Mouse (Mus musculus) adrenal gland, postnatal 14 days (tissue): Measurements from ENCODE around the gene C130032M10Rik. TPM values are rescaled to one million over a fixed set of nuclear protein-coding genes. Genes with fewer than 3 reads are reported as not detected.

Experiments
- DNase-seq: peaks from one replicate; pipeline ENCODE4 v3.0.0; 2021; ENCODE audit warnings: mixed read lengths
- long read RNA-seq, 2 experiments: library from polyadenylated mRNA; stranded (forward); transcript quantifications; one replicate each; pipeline ENCODE4 v2.0.0; 2021
- total RNA-seq: library from RNA; stranded (reverse); gene quantifications from 2 replicates; pipeline ENCODE4 v1.2.3, GENCODE M21; 2021

Gene C130032M10Rik
- not detected in 2 replicates for total RNA-seq
- long read RNA-seq, experiment 1, result 0 reads
- long read RNA-seq, experiment 2, partial matches to known transcripts, result 0 of 1 reads
- long read RNA-seq, experiment 2, other reads (novel, unspliced or antisense), result 0 of 1 reads

DNA sequence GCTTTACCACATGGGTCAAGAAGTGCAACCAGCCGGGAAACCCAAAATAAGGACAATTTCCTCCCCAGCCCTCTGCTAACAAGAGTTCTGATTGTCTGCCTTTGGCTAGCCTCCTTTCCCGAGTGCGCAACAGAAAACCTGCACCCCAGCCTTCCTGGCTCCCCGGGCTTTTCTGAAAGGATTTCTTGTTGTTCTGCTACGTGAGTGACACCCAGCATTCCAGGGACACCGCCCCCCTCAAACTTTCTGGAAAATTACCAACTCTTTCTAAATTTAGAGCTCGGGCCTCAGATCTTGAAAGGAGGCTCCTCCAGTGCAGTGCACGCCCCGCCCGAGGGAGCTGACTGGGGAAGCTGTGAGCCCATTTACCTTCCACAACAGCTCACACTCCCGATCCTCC is at the start of gene C130032M10Rik:
TSS of gene C130032M10Rik (plus strand) at position 334 of the 400 bp plus-strand sequence.
- DNase-seq, result peak; percentile 23

DNA sequence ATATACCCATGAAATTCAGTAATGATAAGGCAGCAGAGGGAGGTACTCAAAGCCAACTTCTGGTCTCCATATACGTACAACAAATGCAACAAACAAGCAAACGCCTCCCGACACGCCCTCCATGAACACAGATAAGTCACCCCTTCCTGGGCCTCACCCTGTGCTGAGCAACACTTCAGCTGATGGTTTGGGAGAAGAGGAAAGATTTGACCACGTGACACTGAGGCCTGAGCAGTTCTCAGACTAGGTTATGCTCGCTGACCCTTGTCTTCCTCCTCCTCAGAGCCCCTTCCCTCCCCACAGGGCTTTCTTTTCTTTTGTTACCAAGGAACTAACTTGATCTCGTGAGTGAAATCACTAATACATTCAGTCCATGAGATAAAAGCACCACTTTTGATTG is 48.6 kb upstream of the C130032M10Rik start:
- no peak for DNase-seq

DNA sequence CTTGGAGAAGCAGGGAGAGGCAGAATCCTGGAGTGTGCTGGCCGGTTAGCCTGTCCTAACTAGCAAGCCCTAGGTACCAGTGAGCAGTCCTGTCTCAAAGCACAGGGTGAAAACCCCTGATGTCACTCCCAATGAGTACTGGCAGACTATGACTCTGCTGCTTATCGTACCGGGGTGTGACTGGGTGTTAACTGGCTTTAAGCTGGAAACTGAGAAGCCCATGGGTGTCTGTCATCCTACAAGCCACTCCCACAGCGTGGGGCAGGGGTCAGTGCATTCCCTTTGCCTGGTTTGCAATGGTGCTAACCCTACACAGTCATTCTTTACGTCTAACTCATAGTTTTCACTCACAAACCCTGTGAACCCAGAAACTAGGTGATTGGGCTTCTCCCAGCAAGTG is 47.3 kb upstream of the C130032M10Rik start:
- DNase-seq, result no peak

DNA sequence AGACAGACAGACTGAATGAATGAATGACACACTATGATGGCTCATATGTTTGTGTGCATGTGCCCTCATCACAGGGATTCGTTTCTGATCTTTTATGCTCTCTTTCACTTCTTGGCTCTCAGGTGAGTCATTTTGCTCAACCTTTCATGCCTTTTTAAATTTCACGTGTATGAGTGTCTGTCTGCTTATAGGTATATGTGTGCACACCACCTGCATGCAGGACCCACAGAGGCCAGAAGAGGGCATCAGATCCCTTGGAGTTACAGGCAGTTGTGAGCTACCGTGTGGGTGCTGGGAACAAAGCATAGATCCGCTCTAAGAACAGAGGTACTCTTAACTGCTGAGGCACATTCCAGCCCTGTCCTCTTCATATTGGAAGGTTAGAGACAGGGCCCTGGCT is 46.8 kb upstream of the C130032M10Rik start:
- DNase-seq, result no peak

DNA sequence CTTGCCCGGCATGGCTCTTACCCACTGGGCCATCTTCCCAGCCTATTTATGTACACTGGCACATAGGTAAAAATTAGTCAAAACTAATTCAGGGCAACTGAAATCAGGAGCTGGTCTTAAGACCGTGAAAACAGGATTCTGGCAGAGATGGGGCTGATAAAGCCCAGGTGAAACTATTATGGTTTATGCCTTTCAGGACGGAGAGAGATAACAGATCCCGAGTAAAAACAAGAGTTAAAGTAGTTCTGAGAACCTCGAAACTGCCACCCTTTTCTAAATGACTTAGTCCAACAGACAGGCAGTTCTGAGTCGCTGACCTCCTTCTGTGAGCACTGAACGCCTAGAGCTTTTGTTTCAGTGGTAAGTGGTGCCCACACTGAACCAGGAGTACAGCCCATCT is 43.6 kb upstream of the C130032M10Rik start:
- no peak for DNase-seq

DNA sequence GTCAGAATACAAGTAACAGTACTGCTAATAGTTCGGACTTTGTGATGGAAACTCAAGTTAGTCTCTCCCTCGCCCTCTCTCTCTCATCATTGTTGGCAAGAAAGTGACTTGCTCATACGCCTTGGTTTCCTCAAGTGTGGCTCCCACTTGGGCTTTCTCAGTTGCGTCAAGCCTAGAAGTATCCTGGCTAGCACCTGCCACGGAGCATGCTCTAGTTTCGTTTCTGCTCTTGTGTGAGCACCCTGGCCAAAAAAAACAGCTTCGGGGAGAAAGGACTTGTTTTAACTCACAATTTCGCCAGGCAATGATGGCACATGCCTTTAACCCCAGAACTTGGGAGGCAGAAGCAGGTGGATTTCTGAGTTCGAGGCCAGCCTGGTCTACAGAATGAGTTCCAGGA is 38.5 kb upstream of the C130032M10Rik start:
- no peak for DNase-seq

DNA sequence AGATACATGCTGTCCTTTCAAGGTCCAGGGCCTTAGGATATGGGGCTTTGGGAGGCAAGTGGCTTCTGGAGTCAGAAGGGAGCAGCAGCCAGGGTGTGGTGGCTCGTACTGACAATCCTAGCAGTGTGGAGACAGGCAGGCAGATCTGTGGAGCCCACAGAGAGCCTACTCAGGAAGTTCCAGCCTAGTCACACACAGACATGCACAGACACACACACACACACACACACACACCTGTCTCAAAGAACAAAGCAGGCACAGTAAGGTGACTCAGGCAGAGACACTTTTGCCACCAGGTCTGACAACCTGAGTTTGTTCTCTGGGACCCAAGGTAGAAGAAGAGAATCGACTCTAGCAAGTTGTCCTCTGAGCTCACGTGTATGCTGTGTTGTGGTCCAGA is 34.6 kb upstream of the C130032M10Rik start:
- DNase-seq, result no peak

DNA sequence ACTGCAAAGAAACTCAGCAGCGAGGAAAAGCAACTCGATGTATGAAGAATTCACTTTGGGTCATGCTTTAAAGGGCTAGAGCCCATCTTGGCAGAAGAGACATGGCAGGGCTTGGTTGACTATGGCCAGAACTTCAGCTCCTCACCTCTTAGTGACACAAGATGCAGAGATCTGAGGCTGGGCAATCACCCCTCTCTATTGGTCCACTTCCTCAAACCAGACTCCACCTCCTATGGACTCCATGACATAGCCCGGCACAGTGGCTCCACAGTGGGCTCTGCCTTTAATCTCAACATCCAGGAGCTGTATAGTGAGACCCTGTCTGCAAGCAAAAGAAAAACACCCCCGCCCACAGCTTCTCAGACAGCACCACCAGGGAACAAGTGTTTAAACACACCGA is 30.7 kb upstream of the C130032M10Rik start:
- no peak for DNase-seq

DNA sequence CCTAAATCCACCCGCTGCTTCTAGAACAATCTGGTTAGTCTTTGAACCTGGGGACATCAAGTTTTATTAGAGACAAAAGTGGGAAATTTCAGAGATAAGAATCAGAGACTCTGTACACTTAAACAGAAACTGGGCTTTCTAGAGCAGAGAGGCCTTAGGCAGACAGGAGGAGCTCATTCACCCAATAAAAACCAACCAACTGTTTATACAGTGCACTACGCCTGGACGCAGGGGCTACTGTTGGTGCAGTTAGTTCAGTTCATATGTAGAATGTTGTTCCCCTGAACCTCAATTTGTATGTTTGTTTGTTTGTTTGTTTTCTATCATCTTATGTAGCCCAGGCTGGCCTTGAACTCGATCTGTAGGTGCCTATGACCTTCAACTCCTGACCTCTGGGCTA is 28.7 kb upstream of the C130032M10Rik start:
- no peak for DNase-seq

DNA sequence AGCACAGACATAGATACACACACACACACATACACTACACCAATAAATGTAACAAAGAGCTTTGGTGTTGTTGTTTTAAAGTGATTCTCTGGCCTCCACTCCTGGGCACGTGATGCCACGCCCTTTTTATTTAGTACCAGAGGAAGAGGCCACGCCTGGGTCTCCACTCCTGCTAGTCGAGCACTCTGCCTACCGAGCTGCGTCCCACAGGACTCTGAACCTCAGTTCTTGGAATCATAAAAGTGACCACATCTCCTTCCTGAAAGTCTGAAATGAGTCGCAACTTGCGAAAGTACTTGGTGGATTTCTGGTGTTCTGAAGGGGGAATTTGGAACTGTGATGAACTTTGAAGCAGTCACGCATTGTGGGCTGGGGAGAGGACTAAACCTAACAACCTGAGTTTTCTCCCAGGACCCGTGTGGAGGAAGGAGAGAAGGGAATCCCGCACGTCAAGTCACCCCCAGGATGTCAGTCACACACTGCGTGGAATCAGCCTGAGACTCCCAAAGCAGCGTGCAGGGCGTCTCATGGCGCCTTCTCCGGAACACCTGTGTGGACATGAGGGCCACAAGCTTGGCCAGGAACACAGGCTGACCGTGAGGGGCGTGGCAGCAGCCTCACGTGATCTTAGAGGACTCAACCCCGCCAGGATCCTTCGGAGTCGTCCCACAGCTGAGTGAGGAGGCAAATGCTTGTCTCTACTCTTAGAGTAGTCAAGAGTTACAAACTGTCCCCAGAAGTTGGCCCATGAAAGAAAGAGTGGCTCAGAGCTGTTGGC is 27.8 kb upstream of the C130032M10Rik start:
- DNase-seq, result no peak

DNA sequence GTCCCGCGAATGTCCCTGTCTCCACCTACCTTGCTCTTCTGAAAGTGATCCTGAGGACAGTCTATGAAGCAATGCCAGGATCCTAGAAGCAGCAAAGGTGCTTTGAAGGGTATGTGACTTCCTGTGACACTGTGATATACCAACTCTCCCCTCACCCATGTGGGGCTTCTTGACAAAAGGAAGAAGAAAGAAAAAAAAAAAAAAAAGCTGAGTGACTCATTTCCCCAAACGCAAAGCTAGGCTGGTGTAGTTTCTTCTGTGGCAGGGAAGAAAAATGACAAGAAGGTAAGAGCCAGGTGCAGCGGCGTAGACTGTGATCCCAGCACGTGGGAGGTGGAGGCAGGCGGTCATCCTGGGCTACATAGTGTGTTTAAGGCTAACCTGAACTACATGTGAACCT is 19.0 kb upstream of the C130032M10Rik start:
- DNase-seq, result no peak

DNA sequence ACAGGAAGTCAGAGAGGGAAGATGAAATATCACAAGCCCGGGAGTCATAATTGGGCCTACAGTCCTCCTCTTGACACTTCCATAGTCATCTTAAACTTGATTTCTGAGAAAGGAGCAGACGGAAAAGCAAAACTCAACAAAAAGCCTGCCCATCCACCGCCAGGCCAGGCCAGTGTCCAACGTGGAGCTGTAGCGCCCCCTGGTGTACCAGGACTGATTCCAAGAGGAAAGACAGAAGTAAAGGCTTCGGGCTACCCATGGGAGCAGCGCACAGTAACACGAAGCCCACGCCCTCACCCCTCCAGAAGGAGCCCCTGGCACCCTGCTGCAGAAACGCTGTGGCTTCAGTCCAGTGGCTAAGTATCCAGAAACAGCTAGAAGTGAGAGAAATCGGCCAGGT is 17.3 kb upstream of the C130032M10Rik start:
- DNase-seq, result peak; percentile 94

DNA sequence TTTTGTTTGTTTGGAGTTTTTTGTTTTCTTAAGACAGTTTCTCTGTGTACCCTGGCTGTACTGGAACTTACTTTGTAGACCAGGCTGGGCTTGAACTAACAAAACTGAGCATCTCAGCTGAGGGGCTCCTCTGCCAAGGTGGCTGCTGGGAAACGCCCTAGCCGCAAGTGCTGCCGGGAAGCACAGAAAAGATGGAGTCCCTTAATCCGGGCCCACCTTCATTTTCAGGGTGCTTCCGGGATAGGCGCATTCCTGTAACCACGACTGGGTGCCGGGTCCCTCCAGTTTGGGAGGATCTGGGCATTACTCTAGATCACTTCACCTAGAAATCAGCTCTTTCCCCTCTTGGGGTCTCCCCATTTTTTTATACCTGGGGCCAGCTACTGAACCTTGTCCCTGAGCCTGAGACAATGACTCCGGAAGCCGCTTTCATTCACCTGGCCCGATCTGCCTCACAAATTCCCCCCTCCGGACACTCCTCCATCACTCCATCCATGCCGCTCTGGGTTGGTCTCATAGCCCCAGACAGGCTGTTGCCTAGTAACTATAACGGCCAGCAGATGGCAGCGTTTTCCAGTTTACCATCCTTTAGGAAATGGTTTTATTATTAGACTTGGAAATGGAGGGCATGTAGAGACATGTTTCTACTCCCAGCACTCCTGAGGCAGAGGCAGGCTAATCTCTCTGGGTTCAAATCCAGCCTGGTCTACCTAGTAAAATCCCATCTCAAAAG is 15.5 kb upstream of the C130032M10Rik start:
- DNase-seq, result peak; percentile 83

DNA sequence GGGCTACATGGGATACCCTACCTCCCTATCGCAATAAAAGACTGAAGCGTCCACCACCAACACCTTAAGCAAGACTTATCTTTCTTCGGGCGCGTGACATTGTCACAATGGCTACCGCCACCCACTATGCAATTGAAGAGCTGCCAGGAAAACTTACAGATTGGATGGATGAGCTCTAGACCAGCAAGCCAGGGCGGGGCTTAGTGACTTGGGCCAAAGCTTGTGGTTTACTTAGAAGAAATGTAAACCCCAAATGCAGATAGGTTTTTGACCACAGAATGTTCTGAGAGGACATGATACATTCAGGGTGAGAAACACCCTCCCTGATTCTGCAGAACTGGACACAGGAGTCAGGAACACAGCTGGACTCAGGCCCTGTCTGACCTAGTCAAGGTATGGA is 14.4 kb upstream of the C130032M10Rik start:
- DNase-seq, result no peak

DNA sequence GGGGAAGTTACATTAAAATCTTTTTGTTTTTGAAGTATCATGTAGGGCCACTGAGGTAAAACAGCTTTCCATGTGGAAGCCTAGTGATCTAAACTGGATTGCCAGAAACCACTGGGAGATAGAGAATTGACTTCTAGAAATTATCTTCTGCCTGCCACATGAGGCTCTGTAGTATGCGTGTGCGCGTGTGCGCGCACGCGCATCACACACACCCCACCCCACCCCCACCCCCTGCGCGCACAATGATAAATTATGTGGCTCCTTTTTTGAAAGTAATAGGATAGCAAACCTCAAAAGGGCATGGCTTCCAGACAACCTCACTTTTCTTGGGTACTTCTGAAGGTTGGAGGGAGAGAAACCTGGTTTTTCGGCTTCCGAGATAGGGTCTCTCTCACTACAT is 13.6 kb upstream of the C130032M10Rik start:
- DNase-seq, result no peak

DNA sequence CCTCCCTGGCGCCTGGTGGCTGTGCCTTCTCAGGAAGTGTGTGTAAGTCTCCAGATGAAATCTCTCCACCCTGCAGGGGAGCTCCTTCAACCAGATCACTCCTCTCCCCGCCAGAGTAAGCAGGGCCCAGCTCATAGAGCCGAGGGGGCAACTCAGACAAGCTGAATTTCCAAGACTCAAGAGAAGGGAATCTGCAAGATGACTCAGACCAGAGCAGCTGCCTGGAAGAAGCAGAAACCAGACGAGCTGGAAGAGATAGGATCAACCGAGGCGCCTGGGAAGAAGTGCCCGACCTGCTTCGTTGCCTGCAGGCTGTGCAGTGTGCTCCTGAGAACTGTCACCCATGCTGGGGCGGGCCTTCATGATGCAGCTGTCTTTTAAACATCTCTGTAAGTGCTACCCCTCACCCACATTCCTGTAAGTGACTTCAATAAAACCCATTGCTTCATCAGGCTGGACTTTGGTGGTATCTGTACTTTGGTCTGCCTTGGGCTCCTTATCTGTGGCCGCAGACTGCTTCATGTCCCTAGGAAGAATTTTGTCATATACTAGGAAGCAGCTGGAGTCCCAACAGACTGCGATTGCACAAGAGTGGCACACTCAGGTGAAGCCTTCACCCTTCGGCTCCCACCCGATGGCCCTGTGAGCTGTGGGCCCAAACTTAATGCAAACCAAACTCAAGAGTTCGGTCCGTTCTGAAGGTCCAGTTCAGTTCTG is 12.6 kb upstream of the C130032M10Rik start:
- no peak for DNase-seq

DNA sequence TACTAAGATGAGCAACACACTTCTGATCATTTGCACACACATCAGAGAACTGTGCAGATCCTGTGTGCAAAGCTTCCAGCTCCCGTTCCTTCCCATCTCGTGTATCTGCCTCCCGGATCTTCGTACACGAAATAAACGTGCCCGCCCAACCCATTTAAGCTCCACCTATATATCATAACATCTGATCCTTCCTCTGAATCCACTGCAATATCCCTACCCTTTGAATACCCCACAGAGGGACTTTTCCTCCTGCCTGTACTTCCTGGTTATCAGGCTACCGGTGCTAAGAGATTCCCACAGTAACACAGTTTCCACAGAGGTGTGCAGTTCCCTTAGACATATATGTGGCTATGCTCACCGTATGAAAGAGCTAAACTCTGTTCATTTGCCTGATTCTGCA is 10.7 kb upstream of the C130032M10Rik start, which contains the start of gene Ccr4:
TSS of gene Ccr4 (minus strand) at position 101 of the 400 bp plus-strand sequence.
- DNase-seq, result no peak

DNA sequence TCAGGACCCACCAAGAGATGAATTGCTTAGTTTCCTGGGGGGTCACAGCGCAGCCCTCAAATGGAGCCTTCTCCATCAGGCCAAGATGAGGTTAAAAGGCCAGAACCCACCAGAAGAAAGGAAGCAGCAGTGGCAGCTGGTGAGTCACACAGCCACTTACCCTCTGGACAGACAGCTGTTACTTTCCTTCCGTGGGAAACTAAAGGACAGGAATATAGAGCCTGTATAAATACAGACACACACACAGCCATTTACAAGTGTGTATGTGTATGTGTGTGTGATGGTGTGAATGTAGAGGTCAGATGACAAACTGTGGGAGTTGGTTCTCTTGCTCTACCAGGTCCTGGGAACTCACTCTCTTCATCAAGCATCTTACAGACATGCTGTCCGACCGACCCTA is 8.9 kb upstream of the C130032M10Rik start:
- DNase-seq, result no peak

DNA sequence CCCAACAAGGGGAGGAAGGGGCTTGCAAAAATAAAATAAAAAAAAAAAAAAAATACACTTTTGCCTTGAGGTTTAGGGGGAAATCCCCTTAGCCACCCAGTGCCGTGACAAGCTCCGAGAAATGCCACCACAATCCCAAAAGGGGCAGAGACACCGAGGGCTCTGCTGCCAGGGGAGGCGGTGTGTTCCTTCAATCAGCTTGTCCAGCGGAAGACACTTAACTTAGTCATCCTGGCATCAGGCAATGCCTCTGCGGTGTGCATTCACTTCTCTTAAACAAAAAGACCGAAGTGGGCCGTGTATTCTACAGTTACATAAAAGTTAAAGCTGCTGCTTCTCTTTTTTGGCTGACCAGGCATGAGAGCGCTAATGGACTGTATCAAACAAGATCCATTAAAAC is 8.1 kb upstream of the C130032M10Rik start:
- DNase-seq, result no peak

DNA sequence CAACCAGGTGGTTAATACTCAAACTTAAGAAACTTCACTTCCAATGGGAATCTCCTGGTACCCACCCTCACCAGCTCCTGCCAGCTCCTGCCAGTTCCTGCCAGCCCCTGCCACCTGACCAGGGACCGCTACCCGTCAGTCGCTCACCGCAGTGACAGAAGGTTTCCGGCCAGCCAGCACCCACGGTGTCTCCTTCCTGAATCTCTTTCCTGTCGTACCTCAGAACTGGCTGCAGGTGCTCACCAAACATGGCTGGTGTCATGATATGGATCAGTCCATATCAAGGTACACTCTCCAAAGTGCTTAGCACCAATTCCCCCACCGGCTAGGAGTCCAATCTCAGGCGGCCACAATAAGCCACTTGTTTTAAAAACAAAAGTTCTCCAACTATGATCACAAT is 5.7 kb upstream of the C130032M10Rik start:
- no peak for DNase-seq

DNA sequence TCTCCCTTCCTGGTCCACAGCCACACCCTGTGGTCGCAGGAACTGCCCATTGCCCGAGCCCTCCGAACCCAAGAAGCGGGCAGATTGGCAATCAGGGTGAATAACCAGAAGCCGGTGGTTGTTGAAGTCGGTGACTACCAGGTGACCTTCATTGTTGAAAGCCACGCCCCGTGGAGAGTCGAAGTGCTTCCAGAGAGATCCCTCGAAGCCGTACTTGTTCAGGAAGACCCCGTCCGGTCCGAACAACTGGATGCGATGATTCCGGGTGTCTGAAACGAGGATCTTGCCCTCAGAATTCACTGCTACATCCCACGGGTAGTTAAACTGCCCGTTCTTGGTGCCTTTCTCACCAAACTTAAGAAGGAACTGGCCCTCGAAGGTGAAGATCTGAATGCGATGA is 2.7 kb upstream of the C130032M10Rik start:
- DNase-seq, result no peak

DNA sequence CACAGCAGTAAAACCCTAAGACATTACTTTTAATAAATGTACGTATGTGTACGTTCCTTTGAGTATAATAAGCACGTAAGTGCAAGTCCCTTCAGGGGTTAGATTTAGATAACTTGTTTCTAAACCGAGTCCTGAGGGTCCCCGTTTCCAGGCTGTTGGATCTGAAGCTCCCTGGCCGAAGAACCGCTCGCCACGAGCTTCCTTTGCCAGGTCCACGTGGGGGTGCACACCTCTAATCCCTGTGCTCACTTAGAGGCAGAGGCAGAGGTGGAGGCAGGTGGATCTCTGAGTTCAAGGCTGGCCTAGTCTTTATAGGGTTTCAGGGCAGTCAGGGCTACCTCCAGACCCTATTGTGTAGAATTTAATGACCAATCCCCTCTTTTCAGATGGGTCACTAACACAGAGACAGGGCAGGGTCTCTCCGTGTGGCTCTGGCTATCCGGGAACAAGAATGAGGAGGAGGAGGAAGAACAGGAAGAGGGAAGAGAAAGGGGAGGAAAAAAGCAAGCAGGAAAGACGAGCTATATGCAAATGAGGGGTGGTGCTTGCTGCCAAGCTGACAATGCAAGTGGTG is 2.5 kb downstream of the C130032M10Rik start:
- DNase-seq, result no peak
